Mouse (Mus musculus): Measurements from ENCODE around the gene Fam3b.

Fam3b gene

GRCm38 (mm10) chr16:97421671-97422070, 92.9 kb downstream of the Fam3b start:
- DNase-seq (ENCODE audit: extremely low read depth, low read depth): no peak
